Mouse (Mus musculus) stomach, embryonic 15.5 days (tissue): ENCODE results near the gene Ucp2. TPM values are rescaled to one million over a fixed set of nuclear protein-coding genes. Genes with fewer than 3 reads are reported as not detected.

Experiments
- ATAC-seq: fragments of 200-750 bp; cut with Nextera tagmentation; 2 replicates; pipeline ENCODE4 v1.8.0; 2017; ENCODE audit warnings: low read depth, moderate number of reproducible peaks, moderate TSS enrichment; ENCODE audit not compliant: insufficient read depth, low FRiP score
- H3K27ac ChIP-seq: fragments of 300-500 bp; sonication (generic); 2 replicates; pipeline ENCODE4 v1.5.1; 2015; ENCODE audit warnings: mild to moderate bottlenecking, inconsistent platforms
- H3K27me3 ChIP-seq: fragments of 300-500 bp; sonication (generic); replicated peaks from 2 replicates; pipeline ENCODE4 v1.6.1; 2015; ENCODE audit warnings: inconsistent platforms
- H3K36me3 ChIP-seq: fragments of 300-500 bp; sonication (generic); 2 replicates; pipeline ENCODE4 v1.6.1; 2015; ENCODE audit warnings: inconsistent platforms
- H3K4me1 ChIP-seq: fragments of 300-500 bp; sonication (generic); 2 replicates; pipeline ENCODE4 v1.6.1; 2015; ENCODE audit warnings: inconsistent platforms
- H3K4me2 ChIP-seq: fragments of 300-500 bp; sonication (generic); 2 replicates; pipeline ENCODE4 v1.6.1; 2015; ENCODE audit warnings: mild to moderate bottlenecking, inconsistent platforms
- H3K4me3 ChIP-seq: fragments of 300-500 bp; sonication (generic); replicated peaks from 2 replicates; pipeline ENCODE4 v1.5.1; 2015; ENCODE audit warnings: inconsistent platforms
- H3K9ac ChIP-seq: fragments of 300-500 bp; sonication (generic); 2 replicates; pipeline ENCODE4 v1.6.1; 2015; ENCODE audit warnings: inconsistent platforms
- H3K9me3 ChIP-seq: fragments of 300-500 bp; sonication (generic); 2 replicates; pipeline ENCODE4 v1.6.1; 2016; ENCODE audit warnings: inconsistent platforms
- WGBS: fragments of 180-500 bp; shearing (Covaris S2); methylation state at CpG from one replicate; pipeline ENCODE4 v1.1.7; 2015; 5-methylcytosine and 5-hydroxymethylcytosine counted together
- polyA plus RNA-seq: library from polyadenylated mRNA; unstranded; fragments of >200 nt; fragmentation: Nextera tagmentation; extraction: Ambion mirVana; gene quantifications from 2 replicates; pipeline ENCODE4 v1.2.1, GENCODE M21; 2015

The Ucp2 gene
- polyA plus RNA-seq, 1 experiment from 2014 or later = 326 TPM

GRCm38 (mm10) chr7:100496791-100497190 lies 3.7 kb downstream of the Ucp2 start:
- 99% methylated on average over 9 of the region's 9 CpGs for WGBS
- H3K27ac ChIP-seq = no peak overlapping the region

DNA sequence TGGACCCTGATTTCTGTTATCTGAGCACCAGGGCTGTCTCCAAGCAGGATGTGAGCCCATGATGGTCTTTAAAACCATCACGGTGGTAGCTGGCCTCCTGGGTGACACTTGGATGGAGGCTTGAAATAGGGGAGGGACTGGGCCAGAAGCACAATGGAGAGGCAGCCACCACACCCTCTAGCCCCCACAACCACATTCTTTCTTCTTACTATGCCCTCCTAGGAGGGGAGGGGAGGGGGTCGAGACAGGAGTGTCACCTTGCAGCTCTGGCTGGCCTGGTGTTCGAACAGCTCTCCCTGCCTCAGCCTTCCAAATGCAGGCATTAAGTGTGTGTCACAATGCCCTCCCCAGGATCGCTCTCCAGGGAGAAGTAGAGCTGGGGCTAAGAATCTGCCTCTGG lies 4.3 kb downstream of the Ucp2 start:
- Histone ChIP-seq H3K36me3 (peaks cover 30% of the 10 kb centered on the region), H3K4me2 (no peak overlapping the region), H3K4me3 (no peak overlapping the region), H3K27me3 (no peaks in the 10 kb centered on the region), H3K9ac (no peak overlapping the region), H3K27ac (no peak overlapping the region), H3K9me3 (no peaks in the 10 kb centered on the region), H3K4me1 (peaks cover 40% of the 10 kb centered on the region)
- 74% methylated on average over 4 of the region's 4 CpGs for WGBS
- no peak for ATAC-seq

More at GRCm38 (mm10) chr7:100496791-100497190, 3.7 kb downstream of the Ucp2 start:
- no peaks in the 10 kb centered on the region for H3K9me3 ChIP-seq
- H3K36me3 ChIP-seq = peaks cover 30% of the 10 kb centered on the region
- no peak for ATAC-seq
- H3K4me3 ChIP-seq = peak overlapping the region; percentile 56; the same call in 1 of the 2 replicates
- H3K27me3 ChIP-seq = no peaks in the 10 kb centered on the region
- H3K4me2 ChIP-seq = peak overlapping the region; percentile 96; the same call in 1 of the 2 replicates
- peaks cover 43% of the 10 kb centered on the region for H3K4me1 ChIP-seq
- H3K9ac ChIP-seq = no peak overlapping the region

GRCm38 (mm10) chr7:100497982-100498381 lies 4.8 kb downstream of the Ucp2 start:
- Histone ChIP-seq H3K4me2 (no peak overlapping the region), H3K9ac (no peak overlapping the region), H3K27me3 (no peaks in the 10 kb centered on the region), H3K36me3 (peaks cover 30% of the 10 kb centered on the region), H3K4me3 (no peak overlapping the region), H3K4me1 (peaks cover 38% of the 10 kb centered on the region), H3K9me3 (no peaks in the 10 kb centered on the region), H3K27ac (no peak overlapping the region)
- no peak for ATAC-seq
- 90% methylated on average over 13 of the region's 13 CpGs for WGBS

DNA sequence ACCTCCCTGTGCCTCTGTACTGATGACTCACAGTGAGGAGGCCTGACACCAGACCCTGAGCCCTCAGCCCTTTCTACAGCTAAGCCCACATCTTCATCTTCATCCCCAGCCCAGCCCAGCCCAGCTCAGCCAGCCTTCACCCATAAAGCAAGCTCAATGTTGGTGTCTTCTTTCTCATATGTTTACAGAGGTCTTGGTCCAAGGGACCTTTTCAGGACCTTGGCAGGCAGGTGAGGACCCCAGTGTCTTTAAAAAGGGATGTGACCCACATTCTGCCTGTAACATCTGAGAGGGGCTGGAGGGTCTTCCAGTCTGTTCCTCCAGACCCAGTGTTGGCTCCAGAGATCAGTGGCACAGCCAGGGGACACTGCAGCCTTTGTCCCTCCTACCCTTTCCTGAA lies 6.3 kb downstream of the Ucp2 start:
- Histone ChIP-seq H3K27ac (no peak overlapping the region), H3K4me3 (no peak overlapping the region), H3K9me3 (no peaks in the 10 kb centered on the region), H3K4me2 (no peak overlapping the region), H3K27me3 (no peaks in the 10 kb centered on the region), H3K9ac (no peak overlapping the region), H3K4me1 (peaks cover 26% of the 10 kb centered on the region), H3K36me3 (peaks cover 30% of the 10 kb centered on the region)
- ATAC-seq = no peak

DNA sequence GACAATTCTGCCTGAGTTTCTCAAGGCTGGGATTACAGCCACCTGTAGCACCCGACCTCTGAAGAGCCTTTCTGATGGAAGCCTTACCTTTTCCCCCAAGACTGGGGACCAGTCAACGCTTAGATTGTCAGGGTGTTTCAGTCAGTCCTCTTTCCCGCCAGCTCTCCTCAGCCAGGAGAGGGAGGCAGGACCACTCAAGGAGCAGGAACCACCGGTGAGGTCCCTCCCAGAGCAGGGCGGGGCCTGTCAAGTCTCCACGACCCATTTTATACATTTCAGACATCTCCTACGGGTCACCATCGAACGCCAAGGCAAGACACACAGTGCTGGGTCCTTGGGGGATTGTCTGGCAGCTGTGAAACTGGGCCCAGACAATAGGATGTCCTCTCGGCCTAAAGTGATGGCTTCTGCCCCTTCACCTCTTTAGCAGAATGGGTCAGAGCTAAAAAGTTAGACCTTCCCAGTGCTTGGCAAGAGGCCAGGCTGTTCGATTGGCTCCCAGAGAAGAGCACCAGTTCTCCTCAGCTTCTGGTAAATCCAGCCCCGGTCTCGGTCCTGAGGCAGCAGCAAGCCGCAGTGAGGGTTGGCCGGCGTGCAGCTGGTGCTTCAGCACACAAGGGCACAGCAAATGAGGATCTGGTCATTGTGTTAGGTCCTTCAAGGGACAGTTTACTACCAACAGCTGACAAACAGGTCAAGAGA lies 7.3 kb downstream of the Ucp2 start:
- no peaks in the 10 kb centered on the region for H3K27me3 ChIP-seq
- peaks cover 20% of the 10 kb centered on the region for H3K4me1 ChIP-seq
- no peak overlapping the region for H3K9ac ChIP-seq
- no peak overlapping the region for H3K27ac ChIP-seq
- no peaks in the 10 kb centered on the region for H3K9me3 ChIP-seq
- no peak overlapping the region for H3K4me3 ChIP-seq
- H3K4me2 ChIP-seq = no peak overlapping the region
- peaks cover 30% of the 10 kb centered on the region for H3K36me3 ChIP-seq
- WGBS = 61% methylated on average over 16 of the region's 16 CpGs
- no peak for ATAC-seq

DNA sequence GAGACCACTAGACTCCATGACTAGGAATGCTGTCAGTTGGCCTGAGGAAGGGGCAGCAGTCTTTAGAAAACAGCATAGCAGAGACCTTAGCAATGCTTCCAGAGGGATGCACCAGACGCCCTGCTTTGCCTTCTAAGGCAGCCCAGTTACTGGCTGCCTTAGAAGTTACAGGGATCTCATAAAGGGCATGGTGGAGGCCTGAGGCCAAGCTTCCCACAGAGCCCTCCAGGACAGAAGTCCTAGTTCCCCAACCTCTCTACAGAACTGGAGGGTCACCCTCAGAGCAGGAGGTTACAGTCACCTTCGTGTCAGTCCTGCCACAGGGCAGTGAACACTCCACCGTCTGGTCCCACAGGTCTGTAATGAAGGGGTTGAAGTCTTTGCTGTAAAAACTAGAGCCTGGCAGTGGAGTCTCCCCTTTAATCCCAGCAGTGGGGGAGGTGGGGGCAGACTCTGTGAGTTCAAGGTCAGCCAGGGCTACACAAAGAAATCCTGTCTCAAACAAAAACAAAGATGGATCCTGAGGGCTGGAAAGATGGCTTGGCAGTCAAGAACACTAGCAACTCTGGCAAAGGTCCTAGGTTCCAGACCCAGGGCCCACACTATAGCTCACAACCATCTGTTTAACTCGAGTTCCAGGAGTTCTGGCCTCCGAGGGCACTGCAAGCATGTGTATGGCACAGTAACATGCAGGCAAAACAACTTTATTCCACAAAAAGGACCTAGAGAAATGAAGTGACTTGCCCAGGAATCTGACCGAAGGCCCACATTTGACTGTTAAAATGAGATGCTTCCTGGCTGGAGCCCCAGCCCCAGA lies 8.1 kb downstream of the Ucp2 start:
- H3K36me3 ChIP-seq = peaks cover 29% of the 10 kb centered on the region
- H3K9ac ChIP-seq = no peak overlapping the region
- no peak overlapping the region for H3K27ac ChIP-seq
- H3K9me3 ChIP-seq = no peaks in the 10 kb centered on the region
- H3K27me3 ChIP-seq = no peaks in the 10 kb centered on the region
- H3K4me2 ChIP-seq = no peak overlapping the region
- ATAC-seq = no peak
- peaks cover 12% of the 10 kb centered on the region for H3K4me1 ChIP-seq
- WGBS = 63% methylated on average over 6 of the region's 6 CpGs
- H3K4me3 ChIP-seq = no peak overlapping the region

GRCm38 (mm10) chr7:100501844-100502373 lies 8.8 kb downstream of the Ucp2 start:
- ATAC-seq = no peak
- Histone ChIP-seq H3K9ac (no peak overlapping the region), H3K9me3 (no peaks in the 10 kb centered on the region), H3K4me3 (no peak overlapping the region), H3K27ac (no peak overlapping the region), H3K4me2 (no peak overlapping the region), H3K4me1 (0 out of 2 replicates have a peak, but pooled peaks cover 6% of the 10 kb centered on the region), H3K36me3 (peaks cover 23% of the 10 kb centered on the region), H3K27me3 (no peaks in the 10 kb centered on the region)
- WGBS = 44% methylated on average over 2 of the region's 2 CpGs

DNA sequence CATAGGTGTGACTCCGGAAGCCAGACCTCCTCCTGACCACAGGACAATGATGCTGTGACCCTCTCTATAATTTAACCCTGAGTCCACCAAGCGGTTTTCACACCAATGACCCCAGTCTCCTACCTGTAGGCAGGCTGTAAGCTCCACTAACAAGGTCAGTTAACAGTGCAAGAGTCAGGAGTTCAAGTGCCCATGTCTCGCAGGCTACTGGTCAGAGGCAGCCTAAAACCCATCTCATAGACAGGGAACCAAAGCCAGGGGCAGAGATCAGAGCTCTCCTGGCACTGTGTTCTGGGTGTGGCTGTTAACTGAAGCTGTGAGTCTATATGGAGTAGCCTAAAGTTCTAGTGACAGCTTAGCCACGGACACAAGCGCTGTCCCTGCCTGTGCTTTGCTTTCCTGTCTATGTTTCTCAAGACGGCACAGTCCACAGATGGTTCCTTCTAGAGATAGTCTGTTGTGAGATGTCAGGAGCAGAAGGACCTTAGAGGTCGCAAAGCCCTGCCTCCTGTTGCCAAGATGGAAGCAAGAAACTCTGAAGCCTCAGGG lies 9.3 kb downstream of the Ucp2 start:
- no peaks in the 10 kb centered on the region for H3K27me3 ChIP-seq
- H3K4me1 ChIP-seq = 0 out of 2 replicates have a peak, but pooled peaks cover 6% of the 10 kb centered on the region
- peaks cover 19% of the 10 kb centered on the region for H3K36me3 ChIP-seq
- H3K9me3 ChIP-seq = no peaks in the 10 kb centered on the region
- H3K27ac ChIP-seq = no peak overlapping the region
- no peak for ATAC-seq
- H3K9ac ChIP-seq = no peak overlapping the region
- 70% methylated on average over 7 of the region's 7 CpGs for WGBS
- no peak overlapping the region for H3K4me3 ChIP-seq
- H3K4me2 ChIP-seq = no peak overlapping the region

DNA sequence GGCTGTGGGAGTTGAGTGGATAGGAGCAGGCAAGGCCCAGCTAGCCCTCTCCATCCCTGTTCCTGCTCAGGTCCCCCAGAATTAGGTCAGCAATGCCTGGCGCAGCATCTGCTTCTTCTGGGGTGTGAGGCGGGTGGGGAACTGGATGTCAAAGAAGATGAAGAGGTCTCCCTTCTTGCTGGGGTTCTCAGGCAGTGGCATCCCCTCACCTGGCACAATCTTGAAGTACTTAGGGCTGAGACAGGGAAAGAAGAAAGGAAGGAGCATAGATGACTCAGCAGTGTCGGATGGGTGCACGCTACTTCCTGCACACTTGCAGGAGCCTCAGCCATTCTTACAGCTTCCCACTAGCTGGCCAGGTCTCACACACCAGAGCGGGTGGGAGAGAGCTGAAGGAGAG lies 9.9 kb downstream of the Ucp2 start:
- WGBS = 77% methylated on average over 5 of the region's 5 CpGs
- 0 out of 2 replicates have a peak, but pooled peaks cover 6% of the 10 kb centered on the region for H3K4me1 ChIP-seq
- H3K4me2 ChIP-seq = no peak overlapping the region
- no peaks in the 10 kb centered on the region for H3K9me3 ChIP-seq
- ATAC-seq = no peak
- no peaks in the 10 kb centered on the region for H3K27me3 ChIP-seq
- no peak overlapping the region for H3K4me3 ChIP-seq
- H3K9ac ChIP-seq = no peak overlapping the region
- no peak overlapping the region for H3K27ac ChIP-seq
- H3K36me3 ChIP-seq = peaks cover 16% of the 10 kb centered on the region

- no peak overlapping the region for H3K4me3 ChIP-seq
- H3K4me2 ChIP-seq = no peak overlapping the region
- H3K27me3 ChIP-seq = no peaks in the 10 kb centered on the region
- H3K9ac ChIP-seq = no peak overlapping the region
- 0 out of 2 replicates have a peak, but pooled peaks cover 1% of the 10 kb centered on the region for H3K36me3 ChIP-seq
- no peaks in the 10 kb centered on the region for H3K9me3 ChIP-seq
- H3K27ac ChIP-seq = no peak overlapping the region
- H3K4me1 ChIP-seq = 0 out of 2 replicates have a peak, but pooled peaks cover 6% of the 10 kb centered on the region
- WGBS = 76% methylated on average over 13 of the region's 13 CpGs
- ATAC-seq = no peak
Measured at GRCm38 (mm10) chr7:100504740-100505487, 11.8 kb downstream of the Ucp2 start.

GRCm38 (mm10) chr7:100506494-100506893 lies 13.4 kb downstream of the Ucp2 start:
- no peak overlapping the region for H3K27ac ChIP-seq
- H3K4me1 ChIP-seq = 0 out of 2 replicates have a peak, but pooled peaks cover 6% of the 10 kb centered on the region
- H3K36me3 ChIP-seq = no peaks in the 10 kb centered on the region
- no peak for ATAC-seq
- H3K27me3 ChIP-seq = no peaks in the 10 kb centered on the region
- H3K9me3 ChIP-seq = no peaks in the 10 kb centered on the region
- 68% methylated on average over 4 of the region's 4 CpGs for WGBS
- no peak overlapping the region for H3K4me2 ChIP-seq
- H3K9ac ChIP-seq = no peak overlapping the region
- H3K4me3 ChIP-seq = no peak overlapping the region
